Comparison of ENCODE assay signal across 11 mouse cellular contexts in genomic region chr12:112737761-112738160, GRCm38 (mm10). TPM values are rescaled to one million over a fixed set of nuclear protein-coding genes. Genes with fewer than 3 reads are reported as not detected.
DNase-seq lines count a peak whose midpoint lies in the region; ATAC-seq lines count a peak whose summit lies in the region.
"Had no signal": no experiment of that assay in that cellular context is flagged by ENCODE, and none has a peak within 500 bp of the region (broad histone marks: within the 10 kb centered on the region; RNA-seq: fewer than 3 reads in every experiment).

No protein-coding gene starts in this region.

- peaks cover 82% of the 10 kb centered on the region for H3K36me3 ChIP-seq in forebrain, embryonic 13.5 days (ENCODE audit: poor library complexity, severe bottlenecking)
- H3K36me3 ChIP-seq in forebrain, embryonic 16.5 days (ENCODE audit: control insufficient read depth, insufficient read depth), result peaks cover 21% of the 10 kb centered on the region

- H3K27me3 ChIP-seq in forebrain, embryonic 13.5 days, result no peaks in the 10 kb centered on the region
- H3K27me3 ChIP-seq in forebrain, embryonic 16.5 days (replicated peaks; ENCODE audit: control insufficient read depth, insufficient read depth, low read length), result no peaks in the 10 kb centered on the region
- H3K27me3 ChIP-seq: neural tube, embryonic 13.5 days had no signal

- ATAC-seq in forebrain, embryonic 13.5 days, result no peak; the same call in 1 of the 2 replicates
- no peak for ATAC-seq in forebrain, embryonic 16.5 days
- no peak for ATAC-seq in activated CD4-positive, CD25-positive, alpha-beta regulatory T cell, adult 4 months
- ATAC-seq: forebrain, postnatal 0 days had no signal

- intact Hi-C loops in heart, postnatal 36 days (cut with DNase I), result no loop called here

- H3K4me3 ChIP-seq in forebrain, embryonic 13.5 days, result no peak overlapping the region
- no peak overlapping the region for H3K4me3 ChIP-seq in forebrain, embryonic 16.5 days (replicated peaks; ENCODE audit: low read length)
- H3K4me3 ChIP-seq: neural tube, embryonic 13.5 days had no signal

- H3K27ac ChIP-seq in forebrain, embryonic 13.5 days, result no peak overlapping the region
- H3K27ac ChIP-seq in forebrain, embryonic 16.5 days (ENCODE audit: low read length), result no peak overlapping the region
- H3K27ac ChIP-seq: neural tube, embryonic 13.5 days had no signal

- WGBS in forebrain, embryonic 13.5 days, result 92% methylated on average over 14 of the region's 14 CpGs
- 76% methylated on average over 14 of the region's 14 CpGs for WGBS in forebrain, embryonic 16.5 days

- no peak overlapping the region for H3K4me2 ChIP-seq in forebrain, embryonic 13.5 days
- no peak overlapping the region for H3K4me2 ChIP-seq in forebrain, embryonic 16.5 days (ENCODE audit: low read length)
- H3K4me2 ChIP-seq: liver, embryonic 11.5 days; neural tube, embryonic 13.5 days had no signal

- DNase-seq in right cerebral cortex, adult 18-20 months, result peak; percentile 63
- no peak for DNase-seq in right cerebral cortex, postnatal 25 days
- peak; percentile 74 for DNase-seq in gastrocnemius, postnatal 10 days
- peak; percentile 72 for DNase-seq in right cerebral cortex, postnatal 4 days
- DNase-seq in heart, postnatal 36 days, result no peak
- DNase-seq: forebrain, postnatal 0 days had no signal

- H3K9ac ChIP-seq in forebrain, embryonic 13.5 days, result 0 out of 2 replicates have a peak overlapping the region, but pooled peaks have one; percentile 1
- H3K9ac ChIP-seq in forebrain, embryonic 16.5 days (replicated peaks; ENCODE audit: low read depth, low read length), result no peak overlapping the region
- H3K9ac ChIP-seq: forebrain, postnatal 0 days; neural tube, embryonic 13.5 days had no signal

- no peaks in the 10 kb centered on the region for H3K9me3 ChIP-seq in forebrain, embryonic 13.5 days (replicated peaks)
- no peaks in the 10 kb centered on the region for H3K9me3 ChIP-seq in forebrain, embryonic 16.5 days (ENCODE audit: control insufficient read depth, low read length)
- H3K9me3 ChIP-seq: neural tube, embryonic 13.5 days had no signal

- H3K4me1 ChIP-seq in forebrain, embryonic 13.5 days, result no peaks in the 10 kb centered on the region
- H3K4me1 ChIP-seq in forebrain, embryonic 16.5 days (replicated peaks; ENCODE audit: control insufficient read depth, insufficient read depth, low read length), result no peaks in the 10 kb centered on the region

RNA-seq across cellular contexts. Expression of gene Cep170b, which starts 17.5 kb away (rescaled TPM):
- 11.0 and 13.1 TPM in 2 replicates for polyA plus RNA-seq in forebrain, embryonic 13.5 days (2015; fragmentation: Nextera tagmentation; extraction: Ambion mirVana)
- polyA plus RNA-seq in forebrain, embryonic 16.5 days (2015; fragmentation: Nextera tagmentation; extraction: Ambion mirVana), result 18.8 and 22.9 TPM in 2 replicates
- 10 to 100 TPM; 11.2 to 12.6 TPM for total RNA-seq in gastrocnemius, postnatal 10 days (2021)
- 10 to 100 TPM in 1 of 2 experiments, 1 to 10 TPM in 1; 9.2 to 11.3 TPM for total RNA-seq in heart, postnatal 36 days (2021)
- polyA plus RNA-seq in activated CD4-positive, CD25-positive, alpha-beta regulatory T cell, adult 4 months (2017; shearing (Covaris generic)), result 1 to 10 TPM; 2.3 to 2.5 TPM

RNA-seq across cellular contexts. Expression of gene Pld4, which starts 22.7 kb away (rescaled TPM):
- 2.9 and 3.8 TPM in 2 replicates for polyA plus RNA-seq in forebrain, embryonic 13.5 days (2015; fragmentation: Nextera tagmentation; extraction: Ambion mirVana)
- polyA plus RNA-seq in forebrain, embryonic 16.5 days (2015; fragmentation: Nextera tagmentation; extraction: Ambion mirVana), result 4.0 and 5.3 TPM in 2 replicates
- 1 to 10 TPM; 7.3 to 9.1 TPM for total RNA-seq in gastrocnemius, postnatal 10 days (2021)
- 1 to 10 TPM; 6.1 to 8.9 TPM for total RNA-seq in heart, postnatal 36 days (2021)
- 1 to 10 TPM in 1 of 2 experiments, under 1 TPM in 1; 0.50 to 4.7 TPM for polyA plus RNA-seq in activated CD4-positive, CD25-positive, alpha-beta regulatory T cell, adult 4 months (2017; shearing (Covaris generic))

RNA-seq across cellular contexts. Expression of gene Zbtb42, which starts 59.1 kb away (rescaled TPM):
- polyA plus RNA-seq in forebrain, embryonic 13.5 days (2015; fragmentation: Nextera tagmentation; extraction: Ambion mirVana), result 2.1 and 2.4 TPM in 2 replicates
- 0.65 and 0.92 TPM in 2 replicates for polyA plus RNA-seq in forebrain, embryonic 16.5 days (2015; fragmentation: Nextera tagmentation; extraction: Ambion mirVana)
- 1 to 10 TPM; 1.8 to 2.1 TPM for total RNA-seq in gastrocnemius, postnatal 10 days (2021)
- total RNA-seq in heart, postnatal 36 days (2021), result 1 to 10 TPM; 4.7 to 5.7 TPM
- 1 to 10 TPM; 2.2 to 2.6 TPM for polyA plus RNA-seq in activated CD4-positive, CD25-positive, alpha-beta regulatory T cell, adult 4 months (2017; shearing (Covaris generic))

Comparison
In these comparisons a context has a peak if more than half of its experiments do, and no peak if none do; other contexts are left out.
1. DNase-seq: peak in right cerebral cortex, adult 18-20 months (single experiment), gastrocnemius, postnatal 10 days (single experiment) and right cerebral cortex, postnatal 4 days (single experiment); none in right cerebral cortex, postnatal 25 days (single experiment) and heart, postnatal 36 days (0 of 2).